In the genomic region with DNA sequence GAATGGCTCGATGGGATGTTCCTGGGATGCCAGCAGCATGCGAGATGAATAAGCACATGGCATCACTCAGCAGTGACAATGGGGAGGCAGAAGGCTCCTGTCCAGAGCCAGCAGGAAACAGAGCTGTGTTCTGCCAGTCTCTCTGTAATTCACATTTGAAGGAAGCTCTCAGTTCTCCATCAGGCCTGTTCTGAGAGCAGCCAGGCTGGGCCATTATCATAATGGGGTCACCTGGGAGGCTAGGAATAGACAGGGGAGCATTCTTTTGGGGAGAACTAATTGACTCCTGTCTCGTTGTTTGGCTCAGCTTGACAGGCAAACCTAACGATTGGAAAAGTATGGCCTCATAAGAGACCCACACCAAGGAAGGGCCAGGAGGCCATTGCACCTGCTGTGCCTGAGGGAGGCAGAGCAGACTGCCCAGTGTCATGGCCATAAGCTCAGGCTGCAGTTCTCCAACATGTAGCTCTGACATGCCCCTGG, we compare ENCODE assay signal across 13 mouse cellular contexts.
DNase-seq lines count a peak whose midpoint lies in the region; ATAC-seq and TF ChIP-seq lines count a peak whose summit lies in the region.
"Had no signal": no experiment of that assay in that cellular context is flagged by ENCODE, and none has a peak within 500 bp of the region (broad histone marks: within the 10 kb centered on the region; RNA-seq: fewer than 3 reads in every experiment).

No protein-coding gene starts in this region.

- 0 out of 2 replicates have a peak overlapping the region, but pooled peaks have one; percentile 16 for H3K9ac ChIP-seq in midbrain, embryonic 16.5 days (ENCODE audit: low read depth, low read length)
- no peak overlapping the region for H3K9ac ChIP-seq in midbrain, embryonic 15.5 days
- H3K9ac ChIP-seq in stomach, postnatal 0 days (ENCODE audit: low read length), result no peak overlapping the region
- H3K9ac ChIP-seq: heart, embryonic 12.5 days had no signal

- no peak for TF ChIP-seq CTCF in stomach, postnatal 0 days (IDR thresholded peaks at IDR 0.05; ENCODE audit: low read depth)

- intact Hi-C loops in heart, postnatal 25 days (cut with DNase I), result no loop called here

- WGBS in midbrain, embryonic 16.5 days, result 29% methylated on average over 4 of the region's 4 CpGs
- WGBS in midbrain, embryonic 15.5 days, result 33% methylated on average over 4 of the region's 4 CpGs
- 37% methylated on average over 4 of the region's 4 CpGs for WGBS in stomach, postnatal 0 days

- ATAC-seq in midbrain, embryonic 16.5 days, result no peak
- ATAC-seq in midbrain, embryonic 15.5 days (replicated peaks), result no peak; the same call in 1 of the 2 replicates
- ATAC-seq in stomach, postnatal 0 days (ENCODE audit: low FRiP score, low TSS enrichment), result no peak

- no peaks in the 10 kb centered on the region for H3K27me3 ChIP-seq in midbrain, embryonic 16.5 days (ENCODE audit: control insufficient read depth, insufficient read depth, low read depth, low read length)
- H3K27me3 ChIP-seq in midbrain, embryonic 15.5 days (replicated peaks), result no peaks in the 10 kb centered on the region
- no peaks in the 10 kb centered on the region for H3K27me3 ChIP-seq in stomach, postnatal 0 days (ENCODE audit: control insufficient read depth, insufficient read depth, low read length)
- H3K27me3 ChIP-seq: heart, embryonic 12.5 days had no signal

- TF ChIP-seq EP300 in stomach, postnatal 0 days (optimal IDR thresholded peaks at IDR 0.05), result no peak

- peak; percentile 62 for DNase-seq in heart, adult 11 months
- no peak for DNase-seq in heart, postnatal 25 days (ENCODE audit: low spot score)
- DNase-seq in cerebellum, postnatal 25 days, result peak; percentile 88 to 89
- no peak for DNase-seq in urinary bladder, postnatal 25 days (ENCODE audit: low spot score)
- no peak for DNase-seq in kidney, postnatal 14 days
- no peak for DNase-seq in stomach, postnatal 0 days (ENCODE audit: low spot score)
- DNase-seq: adrenal gland, postnatal 10 days; kidney, adult 8-10 months; lung, adult 18-20 months; lung, postnatal 4 days had no signal

- no peaks in the 10 kb centered on the region for H3K9me3 ChIP-seq in midbrain, embryonic 16.5 days (replicated peaks; ENCODE audit: control insufficient read depth, low read length, poor library complexity, severe bottlenecking)
- no peaks in the 10 kb centered on the region for H3K9me3 ChIP-seq in midbrain, embryonic 15.5 days
- H3K9me3 ChIP-seq in stomach, postnatal 0 days (ENCODE audit: control insufficient read depth, low read length), result no peaks in the 10 kb centered on the region
- H3K9me3 ChIP-seq: heart, embryonic 12.5 days had no signal

- H3K4me3 ChIP-seq in midbrain, embryonic 16.5 days (ENCODE audit: low read depth, low read length), result no peak overlapping the region
- no peak overlapping the region for H3K4me3 ChIP-seq in midbrain, embryonic 15.5 days
- H3K4me3 ChIP-seq in stomach, postnatal 0 days (ENCODE audit: low read depth, low read length), result no peak overlapping the region
- H3K4me3 ChIP-seq: heart, embryonic 12.5 days had no signal

- H3K4me2 ChIP-seq in midbrain, embryonic 16.5 days (ENCODE audit: low read length), result no peak overlapping the region
- H3K4me2 ChIP-seq in midbrain, embryonic 15.5 days, result no peak overlapping the region
- no peak overlapping the region for H3K4me2 ChIP-seq in stomach, postnatal 0 days (replicated peaks; ENCODE audit: low read depth)
- H3K4me2 ChIP-seq: heart, embryonic 12.5 days had no signal

- H3K27ac ChIP-seq in midbrain, embryonic 16.5 days (ENCODE audit: low read length), result 0 out of 2 replicates have a peak overlapping the region, but pooled peaks have one; percentile 20
- no peak overlapping the region for H3K27ac ChIP-seq in midbrain, embryonic 15.5 days
- H3K27ac ChIP-seq in stomach, postnatal 0 days (replicated peaks), result no peak overlapping the region

- H3K4me1 ChIP-seq in midbrain, embryonic 16.5 days (ENCODE audit: control insufficient read depth, insufficient read depth, low read length), result peaks cover 6% of the 10 kb centered on the region; the same call in 1 of the 2 replicates
- H3K4me1 ChIP-seq in midbrain, embryonic 15.5 days, result peaks cover 8% of the 10 kb centered on the region
- no peaks in the 10 kb centered on the region for H3K4me1 ChIP-seq in stomach, postnatal 0 days (replicated peaks; ENCODE audit: control insufficient read depth, insufficient read depth)
- H3K4me1 ChIP-seq: heart, embryonic 12.5 days had no signal

- no peaks in the 10 kb centered on the region for H3K36me3 ChIP-seq in midbrain, embryonic 16.5 days (ENCODE audit: control insufficient read depth, insufficient read depth, low read length)
- H3K36me3 ChIP-seq in midbrain, embryonic 15.5 days (replicated peaks), result no peaks in the 10 kb centered on the region
- no peaks in the 10 kb centered on the region for H3K36me3 ChIP-seq in stomach, postnatal 0 days (ENCODE audit: control insufficient read depth, insufficient read depth, low read length)
- H3K36me3 ChIP-seq: heart, embryonic 12.5 days had no signal

Comparison
In these comparisons a context has a peak if more than half of its experiments do, and no peak if none do; other contexts are left out.
1. DNase-seq: peak in heart, adult 11 months (single experiment) and cerebellum, postnatal 25 days (2 of 2); none in heart, postnatal 25 days (single experiment), urinary bladder, postnatal 25 days (single experiment), kidney, postnatal 14 days (single experiment) and stomach, postnatal 0 days (single experiment).